In genomic region chrX:134586447-134586846, GRCm38 (mm10) we compare ENCODE assay signal across 10 mouse cellular contexts. TPM values are rescaled to one million over a fixed set of nuclear protein-coding genes. Genes with fewer than 3 reads are reported as not detected.
DNase-seq lines count a peak whose midpoint lies in the region; ATAC-seq and TF ChIP-seq lines count a peak whose summit lies in the region.
"Had no signal": no experiment of that assay in that cellular context is flagged by ENCODE, and none has a peak within 500 bp of the region (broad histone marks: within the 10 kb centered on the region; RNA-seq: fewer than 3 reads in every experiment).

No protein-coding gene starts in this region.

- peak overlapping the region; percentile 53 for H3K4me3 ChIP-seq in lung, embryonic 15.5 days
- H3K4me3 ChIP-seq in forebrain, embryonic 10.5 days = peak overlapping the region; percentile 64
- peak overlapping the region; percentile 51 for H3K4me3 ChIP-seq in limb, embryonic 12.5 days (replicated peaks)
- H3K4me3 ChIP-seq in small intestine, adult 2 months (ENCODE audit: low read depth, low read length) = peak overlapping the region; percentile 31; the same call in 1 of the 2 replicates

- peak overlapping the region; percentile 57 for H3K9ac ChIP-seq in lung, embryonic 15.5 days
- peak overlapping the region; percentile 72 for H3K9ac ChIP-seq in limb, embryonic 12.5 days (replicated peaks)

- H3K36me3 ChIP-seq in lung, embryonic 15.5 days = 0 out of 2 replicates have a peak, but pooled peaks cover 10% of the 10 kb centered on the region
- peaks cover 41% of the 10 kb centered on the region for H3K36me3 ChIP-seq in forebrain, embryonic 10.5 days (replicated peaks)
- H3K36me3 ChIP-seq in limb, embryonic 12.5 days = peaks cover 18% of the 10 kb centered on the region
- no peaks in the 10 kb centered on the region for H3K36me3 ChIP-seq in small intestine, adult 2 months (ENCODE audit: control insufficient read depth, insufficient read depth, low read length)

- peak overlapping the region; percentile 58 for H3K4me2 ChIP-seq in lung, embryonic 15.5 days
- H3K4me2 ChIP-seq in limb, embryonic 12.5 days = peak overlapping the region; percentile 62

- H3K4me1 ChIP-seq in lung, embryonic 15.5 days = no peaks in the 10 kb centered on the region; the same call in 1 of the 2 replicates
- peaks cover 11% of the 10 kb centered on the region for H3K4me1 ChIP-seq in forebrain, embryonic 10.5 days
- no peaks in the 10 kb centered on the region for H3K4me1 ChIP-seq in limb, embryonic 12.5 days (replicated peaks)
- no peaks in the 10 kb centered on the region for H3K4me1 ChIP-seq in small intestine, adult 2 months (ENCODE audit: control insufficient read depth, insufficient read depth, insufficient read length, low read length)

- no peaks in the 10 kb centered on the region for H3K9me3 ChIP-seq in lung, embryonic 15.5 days
- H3K9me3 ChIP-seq in forebrain, embryonic 10.5 days = no peaks in the 10 kb centered on the region
- no peaks in the 10 kb centered on the region for H3K9me3 ChIP-seq in limb, embryonic 12.5 days

- no peak for ATAC-seq in lung, embryonic 15.5 days (ENCODE audit: borderline replicate concordance, extremely low read depth, low FRiP score, low TSS enrichment)
- ATAC-seq in limb, embryonic 12.5 days (ENCODE audit: insufficient number of reproducible peaks, insufficient read depth, low FRiP score, low TSS enrichment, low read depth) = no peak

- 0 out of 2 replicates have a peak overlapping the region, but pooled peaks have one; percentile 86 for H3K27ac ChIP-seq in lung, embryonic 15.5 days
- peak overlapping the region; percentile 90 for H3K27ac ChIP-seq in forebrain, embryonic 10.5 days
- peak overlapping the region; percentile 89; the same call in 1 of the 2 replicates for H3K27ac ChIP-seq in limb, embryonic 12.5 days
- H3K27ac ChIP-seq in small intestine, adult 2 months (ENCODE audit: insufficient read depth, low read depth, low read length) = no peak overlapping the region

- H3K27me3 ChIP-seq in lung, embryonic 15.5 days = no peaks in the 10 kb centered on the region
- peaks cover 23% of the 10 kb centered on the region for H3K27me3 ChIP-seq in forebrain, embryonic 10.5 days (ENCODE audit: poor library complexity, severe bottlenecking)
- peaks cover 21% of the 10 kb centered on the region for H3K27me3 ChIP-seq in limb, embryonic 12.5 days
- H3K27me3 ChIP-seq in small intestine, adult 2 months (ENCODE audit: control insufficient read depth, insufficient read depth, low read length) = no peaks in the 10 kb centered on the region

- TF ChIP-seq POLR2A in small intestine, adult 2 months (IDR thresholded peaks at IDR 0.05; ENCODE audit: low read depth, low read length) = no peak

- TF ChIP-seq CTCF in small intestine, adult 2 months (IDR thresholded peaks at IDR 0.05; ENCODE audit: extremely low read depth, insufficient read length, insufficient replicate concordance, low read depth, low read length) = no peak

- WGBS in lung, embryonic 15.5 days = 43% methylated on average over 8 of the region's 8 CpGs
- WGBS in forebrain, embryonic 10.5 days = 34% methylated on average over 8 of the region's 8 CpGs
- WGBS in limb, embryonic 12.5 days = 33% methylated on average over 8 of the region's 8 CpGs
- 25% methylated on average over 8 of the region's 8 CpGs for WGBS in small intestine, adult 2 months

- no peak for DNase-seq in lung, postnatal 25 days (ENCODE audit: low spot score)
- no peak for DNase-seq in forebrain, embryonic 10.5 days (ENCODE audit: extremely low spot score, low spot score)
- no peak for DNase-seq in gastrocnemius, adult 18-20 months (ENCODE audit: low spot score)
- no peak for DNase-seq in layer of hippocampus, adult 9-10 months (ENCODE audit: low spot score)
- no peak for DNase-seq in urinary bladder, postnatal 4 days (ENCODE audit: low spot score in 2 of 2)
- DNase-seq: adrenal gland, postnatal 36 days; gastrocnemius, postnatal 25 days had no signal

RNA-seq across cellular contexts. Expression of gene Rpl36a, which starts 1.0 kb away (rescaled TPM):
- polyA plus RNA-seq in lung, embryonic 15.5 days (2015; fragmentation: Nextera tagmentation; extraction: Ambion mirVana) = 375 and 413 TPM in 2 replicates
- polyA plus RNA-seq in forebrain, embryonic 10.5 days (2016; fragmentation: Nextera tagmentation; extraction: Ambion mirVana) = 338 and 356 TPM in 2 replicates
- polyA plus RNA-seq in limb, embryonic 12.5 days (2016; fragmentation: Nextera tagmentation; extraction: Ambion mirVana) = 418 and 426 TPM in 2 replicates
- 48.0 and 60.3 TPM in 2 replicates for polyA plus RNA-seq in small intestine, adult 2 months (2012; rRNA removed)
- 100 to 1,000 TPM; 125 to 133 TPM for total RNA-seq in gastrocnemius, adult 18-20 months (2021)

RNA-seq across cellular contexts. Expression of gene Btk, which starts 3.1 kb away (rescaled TPM):
- polyA plus RNA-seq in lung, embryonic 15.5 days (2015; fragmentation: Nextera tagmentation; extraction: Ambion mirVana) = 2.2 and 2.3 TPM in 2 replicates
- polyA plus RNA-seq in forebrain, embryonic 10.5 days (2016; fragmentation: Nextera tagmentation; extraction: Ambion mirVana) = 0.81 and 1.2 TPM in 2 replicates
- polyA plus RNA-seq in limb, embryonic 12.5 days (2016; fragmentation: Nextera tagmentation; extraction: Ambion mirVana) = 0.99 and 1.4 TPM in 2 replicates
- polyA plus RNA-seq in small intestine, adult 2 months (2012; rRNA removed) = 0.19 and 0.48 TPM in 2 replicates
- total RNA-seq in gastrocnemius, adult 18-20 months (2021) = under 1 TPM; 0.23 to 0.43 TPM

RNA-seq across cellular contexts. Expression of gene Gla, which starts 14.5 kb away (rescaled TPM):
- 5.2 and 7.0 TPM in 2 replicates for polyA plus RNA-seq in lung, embryonic 15.5 days (2015; fragmentation: Nextera tagmentation; extraction: Ambion mirVana)
- 7.9 and 11.1 TPM in 2 replicates for polyA plus RNA-seq in forebrain, embryonic 10.5 days (2016; fragmentation: Nextera tagmentation; extraction: Ambion mirVana)
- polyA plus RNA-seq in limb, embryonic 12.5 days (2016; fragmentation: Nextera tagmentation; extraction: Ambion mirVana) = 4.3 and 5.4 TPM in 2 replicates
- 0.65 and 0.98 TPM in 2 replicates for polyA plus RNA-seq in small intestine, adult 2 months (2012; rRNA removed)
- total RNA-seq in gastrocnemius, adult 18-20 months (2021) = 1 to 10 TPM; 2.0 to 2.2 TPM

RNA-seq across cellular contexts. Expression of gene Hnrnph2, which starts 14.5 kb away (rescaled TPM):
- polyA plus RNA-seq in lung, embryonic 15.5 days (2015; fragmentation: Nextera tagmentation; extraction: Ambion mirVana) = 161 and 168 TPM in 2 replicates
- 232 and 239 TPM in 2 replicates for polyA plus RNA-seq in forebrain, embryonic 10.5 days (2016; fragmentation: Nextera tagmentation; extraction: Ambion mirVana)
- polyA plus RNA-seq in limb, embryonic 12.5 days (2016; fragmentation: Nextera tagmentation; extraction: Ambion mirVana) = 166 and 176 TPM in 2 replicates
- polyA plus RNA-seq in small intestine, adult 2 months (2012; rRNA removed) = 1.1 and 3.8 TPM in 2 replicates
- total RNA-seq in gastrocnemius, adult 18-20 months (2021) = 10 to 100 TPM; 45.6 to 53.7 TPM

RNA-seq across cellular contexts. Expression of gene Timm8a1, which starts 44.8 kb away (rescaled TPM):
- polyA plus RNA-seq in lung, embryonic 15.5 days (2015; fragmentation: Nextera tagmentation; extraction: Ambion mirVana) = 75.1 and 75.2 TPM in 2 replicates
- polyA plus RNA-seq in forebrain, embryonic 10.5 days (2016; fragmentation: Nextera tagmentation; extraction: Ambion mirVana) = 114 and 116 TPM in 2 replicates
- polyA plus RNA-seq in limb, embryonic 12.5 days (2016; fragmentation: Nextera tagmentation; extraction: Ambion mirVana) = 67.8 and 68.1 TPM in 2 replicates
- 0.27 and 0.66 TPM in 2 replicates for polyA plus RNA-seq in small intestine, adult 2 months (2012; rRNA removed)
- 10 to 100 TPM; 10.1 to 12.5 TPM for total RNA-seq in gastrocnemius, adult 18-20 months (2021)
